Mouse (Mus musculus) frontal cortex, postnatal 10 days (tissue): Measurements from ENCODE around the gene Olfr328.
"Not testable (repeated sequence)": the region's sequence is repeated elsewhere in the genome, so short reads cannot be mapped to it uniquely, and the experiment has no call there.

Experiments used
- DNase-seq, 2 experiments: peaks; one replicate each; pipeline ENCODE4 v3.0.0; 2022; ENCODE audit warnings: low spot score in 2 of 2, mixed read lengths in 1 of 2

Olfr328 gene

GRCm38 (mm10) chr11:58555536-58555935 is at the start of gene Olfr328:
TSS of gene Olfr328 (minus strand) at chr11:58555636.
- DNase-seq = no peak

- no peak for DNase-seq
Measured at GRCm38 (mm10) chr11:58605228-58605627, 49.8 kb upstream of the Olfr328 start.

- DNase-seq = no peak
Measured at GRCm38 (mm10) chr11:58604688-58605087, 49.3 kb upstream of the Olfr328 start.

GRCm38 (mm10) chr11:58602800-58603560 is 47.5 kb upstream of the Olfr328 start:
- no peak for DNase-seq

- DNase-seq = no peak
Measured at GRCm38 (mm10) chr11:58602062-58602461, 46.6 kb upstream of the Olfr328 start.

- DNase-seq = no peak
Measured at GRCm38 (mm10) chr11:58597837-58598236, 42.4 kb upstream of the Olfr328 start.

- DNase-seq = no peak
Measured at GRCm38 (mm10) chr11:58594814-58595213, 39.4 kb upstream of the Olfr328 start, which contains the start of gene Olfr324. TSS of gene Olfr324 (plus strand) at chr11:58595114.

GRCm38 (mm10) chr11:58588620-58589250 is 33.3 kb upstream of the Olfr328 start:
- DNase-seq = no peak

- DNase-seq = peak in 1 of 2 experiments; percentile 16
Measured at GRCm38 (mm10) chr11:58587898-58588348, 32.5 kb upstream of the Olfr328 start.

- peak; percentile 12 for DNase-seq
Measured at GRCm38 (mm10) chr11:58578636-58579035, 23.2 kb upstream of the Olfr328 start.

- DNase-seq = no peak
Measured at GRCm38 (mm10) chr11:58577430-58577829, 22.0 kb upstream of the Olfr328 start, which contains the start of gene Olfr325. TSS of gene Olfr325 (plus strand) at chr11:58577730.

- no peak for DNase-seq
Measured at GRCm38 (mm10) chr11:58570405-58570804, 15.0 kb upstream of the Olfr328 start, which contains the start of gene Olfr224. TSS of gene Olfr224 (minus strand) at chr11:58570553.

- DNase-seq = no peak
Measured at GRCm38 (mm10) chr11:58546322-58546721, 9.1 kb downstream of the Olfr328 start, which contains the start of gene Olfr329-ps. TSS of gene Olfr329-ps (minus strand) at chr11:58546422.

GRCm38 (mm10) chr11:58534736-58535135 is 20.7 kb downstream of the Olfr328 start, which contains the start of gene Olfr330:
TSS of gene Olfr330 (minus strand) at chr11:58534836.
- DNase-seq = not testable (repeated sequence)

GRCm38 (mm10) chr11:58519756-58520155 is 35.7 kb downstream of the Olfr328 start:
- peak in 1 of 2 experiments; percentile 23 for DNase-seq

- DNase-seq = peak; percentile 75 to 80
Measured at GRCm38 (mm10) chr11:58518916-58519315, 36.5 kb downstream of the Olfr328 start.

GRCm38 (mm10) chr11:58509058-58509457 is 46.4 kb downstream of the Olfr328 start:
- not testable (repeated sequence) for DNase-seq

- not testable (repeated sequence) for DNase-seq
Measured at GRCm38 (mm10) chr11:58502472-58502871, 53.0 kb downstream of the Olfr328 start, which contains the start of gene Olfr331. TSS of gene Olfr331 (minus strand) at chr11:58502572.
